Mouse (Mus musculus) forebrain, embryonic 15.5 days (tissue): ENCODE results near the gene Nyap2. TPM values are rescaled to one million over a fixed set of nuclear protein-coding genes. Genes with fewer than 3 reads are reported as not detected.
A peak's percentile ranks its signal among the peaks of the same experiment; 100 is the strongest.
"Not testable (repeated sequence)": the region's sequence is repeated elsewhere in the genome, so short reads cannot be mapped to it uniquely, and the experiment has no call there.

ENCODE experiments used
- ATAC-seq: fragments of 200-750 bp; cut with Nextera tagmentation; replicated peaks from 2 replicates; pipeline ENCODE4 v1.8.0; 2017; ENCODE audit warnings: mild to moderate bottlenecking, moderate TSS enrichment, moderate library complexity
- H3K27ac ChIP-seq: fragments of 300-500 bp; sonication (generic); replicated peaks from 2 replicates; pipeline ENCODE4 v1.5.1; 2015; ENCODE audit warnings: mild to moderate bottlenecking, inconsistent platforms
- H3K27me3 ChIP-seq: fragments of 300-500 bp; sonication (generic); 2 replicates; pipeline ENCODE4 v1.6.1; 2015; ENCODE audit warnings: inconsistent platforms
- H3K36me3 ChIP-seq: fragments of 300-500 bp; sonication (generic); 2 replicates; pipeline ENCODE4 v1.6.1; 2015; ENCODE audit warnings: mild to moderate bottlenecking, inconsistent platforms
- H3K4me1 ChIP-seq: fragments of 300-500 bp; sonication (generic); 2 replicates; pipeline ENCODE4 v1.6.1; 2015; ENCODE audit warnings: inconsistent platforms
- H3K4me2 ChIP-seq: fragments of 300-500 bp; sonication (generic); replicated peaks from 2 replicates; pipeline ENCODE4 v1.6.1; 2015; ENCODE audit warnings: mild to moderate bottlenecking, inconsistent platforms
- H3K4me3 ChIP-seq: fragments of 300-500 bp; sonication (generic); 2 replicates; pipeline ENCODE4 v1.5.1; 2015; ENCODE audit warnings: mild to moderate bottlenecking, inconsistent platforms
- H3K9ac ChIP-seq: fragments of 300-500 bp; sonication (generic); replicated peaks from 2 replicates; pipeline ENCODE4 v1.6.1; 2015; ENCODE audit warnings: mild to moderate bottlenecking, inconsistent platforms
- H3K9me3 ChIP-seq: fragments of 300-500 bp; sonication (generic); 2 replicates; pipeline ENCODE4 v1.6.1; 2016; ENCODE audit warnings: inconsistent platforms
- WGBS: fragments of 180-500 bp; shearing (Covaris S2); methylation state at CpG from one replicate; pipeline ENCODE4 v1.1.7; 2015; ENCODE audit warnings: mixed read lengths; 5-methylcytosine and 5-hydroxymethylcytosine counted together
- polyA plus RNA-seq: library from polyadenylated mRNA; unstranded; fragments of >200 nt; fragmentation: Nextera tagmentation; extraction: Ambion mirVana; gene quantifications from 2 replicates; pipeline ENCODE4 v1.2.1, GENCODE M21; 2015

Gene Nyap2
- polyA plus RNA-seq, 1 experiment from 2014 or later: 8.6 TPM

- Histone ChIP-seq H3K4me3 (no peak overlapping the region), H3K4me2 (no peak overlapping the region), H3K9ac (no peak overlapping the region), H3K36me3 (no peaks in the 10 kb centered on the region), H3K27ac (no peak overlapping the region), H3K4me1 (no peaks in the 10 kb centered on the region), H3K27me3 (no peaks in the 10 kb centered on the region), H3K9me3 (no peaks in the 10 kb centered on the region)
- 73% methylated on average over 4 of the region's 4 CpGs for WGBS
- no peak for ATAC-seq
Measured at GRCm38 (mm10) chr1:81211491-81211890, 134.7 kb downstream of the Nyap2 start.

DNA sequence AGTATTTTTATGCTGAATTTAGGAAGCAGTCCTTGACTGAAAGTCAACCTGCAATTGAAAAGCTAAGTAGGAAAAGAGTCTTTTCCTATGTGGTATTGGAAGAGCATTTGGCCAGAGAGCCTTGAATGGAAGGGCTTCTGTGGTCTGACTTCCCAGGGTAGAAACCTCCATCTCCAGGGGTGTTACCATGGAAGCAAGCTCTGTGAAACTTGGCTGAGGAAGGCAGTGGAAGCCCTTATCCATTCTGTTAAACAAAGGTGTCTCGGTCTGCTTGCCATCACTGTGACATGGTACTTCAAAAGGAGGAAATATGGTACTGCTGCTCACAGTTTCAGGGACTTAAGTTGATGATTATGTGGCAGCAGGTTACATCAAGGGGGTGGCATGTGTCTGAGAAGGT, 143.0 kb downstream of the Nyap2 start:
- no peaks in the 10 kb centered on the region for H3K9me3 ChIP-seq
- no peaks in the 10 kb centered on the region for H3K36me3 ChIP-seq
- no peak overlapping the region for H3K4me2 ChIP-seq
- no peak overlapping the region for H3K27ac ChIP-seq
- no peaks in the 10 kb centered on the region for H3K27me3 ChIP-seq
- no peaks in the 10 kb centered on the region for H3K4me1 ChIP-seq
- no peak overlapping the region for H3K4me3 ChIP-seq
- no peak for ATAC-seq
- no peak overlapping the region for H3K9ac ChIP-seq
- WGBS: 46% methylated on average over 1 of the region's 1 CpGs

GRCm38 (mm10) chr1:81231759-81232406, 155.1 kb downstream of the Nyap2 start:
- 5% methylated on average over 2 of the region's 2 CpGs for WGBS
- ATAC-seq: peak; percentile 43; the same call in 1 of the 2 replicates
- no peaks in the 10 kb centered on the region for H3K36me3 ChIP-seq

GRCm38 (mm10) chr1:81232407-81232789, 155.6 kb downstream of the Nyap2 start:
- H3K4me3 ChIP-seq, H3K4me2 ChIP-seq, H3K27ac ChIP-seq, H3K9me3 ChIP-seq, H3K4me1 ChIP-seq, H3K27me3 ChIP-seq, H3K36me3 ChIP-seq, H3K9ac ChIP-seq: not testable (repeated sequence)
- 0 out of 2 replicates have a peak, but pooled peaks have one; percentile 26 for ATAC-seq
- 26% methylated on average over 5 of the region's 5 CpGs for WGBS

More at GRCm38 (mm10) chr1:81231759-81232406, 155.1 kb downstream of the Nyap2 start:
- H3K9me3 ChIP-seq: no peaks in the 10 kb centered on the region
- H3K27me3 ChIP-seq: no peaks in the 10 kb centered on the region
- no peak overlapping the region for H3K4me2 ChIP-seq
- no peak overlapping the region for H3K4me3 ChIP-seq
- H3K9ac ChIP-seq: no peak overlapping the region
- no peaks in the 10 kb centered on the region for H3K4me1 ChIP-seq
- H3K27ac ChIP-seq: no peak overlapping the region

- H3K27ac ChIP-seq: no peak overlapping the region
- H3K27me3 ChIP-seq: no peaks in the 10 kb centered on the region
- no peak overlapping the region for H3K4me2 ChIP-seq
- no peaks in the 10 kb centered on the region for H3K9me3 ChIP-seq
- H3K4me3 ChIP-seq: no peak overlapping the region
- no peak overlapping the region for H3K9ac ChIP-seq
- H3K4me1 ChIP-seq: no peaks in the 10 kb centered on the region
- 26% methylated on average over 3 of the region's 3 CpGs for WGBS
- H3K36me3 ChIP-seq: no peaks in the 10 kb centered on the region
- no peak for ATAC-seq
Measured at GRCm38 (mm10) chr1:81248447-81249205, 171.9 kb downstream of the Nyap2 start.

GRCm38 (mm10) chr1:81250068-81250467, 173.3 kb downstream of the Nyap2 start:
- ATAC-seq: no peak
- no peaks in the 10 kb centered on the region for H3K27me3 ChIP-seq
- no peak overlapping the region for H3K9ac ChIP-seq
- H3K4me3 ChIP-seq: no peak overlapping the region
- no peaks in the 10 kb centered on the region for H3K9me3 ChIP-seq
- no peak overlapping the region for H3K4me2 ChIP-seq
- WGBS: 93% methylated on average over 11 of the region's 11 CpGs
- H3K27ac ChIP-seq: no peak overlapping the region
- H3K36me3 ChIP-seq: no peaks in the 10 kb centered on the region
- H3K4me1 ChIP-seq: no peaks in the 10 kb centered on the region

GRCm38 (mm10) chr1:81266441-81266840, 189.7 kb downstream of the Nyap2 start:
- Histone ChIP-seq H3K4me1 (no peaks in the 10 kb centered on the region), H3K4me3 (no peak overlapping the region), H3K36me3 (no peaks in the 10 kb centered on the region), H3K9me3 (no peaks in the 10 kb centered on the region), H3K27me3 (no peaks in the 10 kb centered on the region), H3K9ac (no peak overlapping the region), H3K27ac (no peak overlapping the region), H3K4me2 (no peak overlapping the region)
- 43% methylated on average over 3 of the region's 3 CpGs for WGBS
- ATAC-seq: 0 out of 2 replicates have a peak, but pooled peaks have one; percentile 46

DNA sequence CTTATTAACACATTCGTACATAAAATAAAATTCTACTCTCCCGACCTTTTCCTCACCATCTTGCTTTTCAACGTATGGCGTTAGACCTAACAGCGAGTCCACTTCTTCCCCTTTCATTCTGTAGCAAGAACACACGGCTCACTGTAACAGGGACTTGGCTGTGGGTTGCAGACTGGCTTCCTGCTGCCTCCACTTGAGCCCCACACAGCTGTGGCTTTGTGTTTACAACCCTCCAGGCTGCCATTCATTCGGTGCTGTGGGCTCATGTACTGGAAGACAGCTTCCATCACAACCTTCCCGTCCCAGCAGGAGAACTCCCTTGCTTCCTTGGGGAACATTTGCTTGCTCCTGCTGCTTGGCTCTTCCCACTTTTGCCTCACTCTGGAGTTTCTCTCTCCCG, 204.2 kb downstream of the Nyap2 start:
- Histone ChIP-seq H3K9ac (no peak overlapping the region), H3K9me3 (no peaks in the 10 kb centered on the region), H3K4me1 (no peaks in the 10 kb centered on the region), H3K4me3 (no peak overlapping the region), H3K27me3 (no peaks in the 10 kb centered on the region), H3K4me2 (no peak overlapping the region), H3K36me3 (no peaks in the 10 kb centered on the region), H3K27ac (peak overlapping the region; percentile 27; the same call in 1 of the 2 replicates)
- WGBS: 40% methylated on average over 9 of the region's 9 CpGs
- ATAC-seq: peak; percentile 55; the same call in 1 of the 2 replicates

DNA sequence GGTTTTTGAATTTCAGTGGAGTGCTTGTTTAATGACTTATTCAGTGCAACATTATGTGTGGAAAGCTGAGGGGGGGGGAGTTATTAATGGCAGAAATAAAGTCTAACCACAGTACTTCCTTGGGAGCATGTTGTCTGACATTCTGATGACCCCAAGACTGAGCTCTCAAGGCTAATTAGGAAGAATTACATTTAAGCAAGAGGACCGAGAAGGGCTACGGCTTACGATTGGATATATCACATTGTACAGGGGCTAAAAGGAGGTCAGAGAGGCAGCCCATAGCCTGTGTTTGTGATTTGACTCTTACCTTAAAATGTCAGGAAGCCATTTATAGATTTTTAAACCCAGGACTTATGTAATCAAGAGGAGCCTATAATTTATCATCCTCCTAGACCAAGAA, 208.9 kb downstream of the Nyap2 start:
- H3K9me3 ChIP-seq: no peaks in the 10 kb centered on the region
- H3K27ac ChIP-seq: no peak overlapping the region
- H3K4me1 ChIP-seq: no peaks in the 10 kb centered on the region; the same call in 1 of the 2 replicates
- 50% methylated on average over 3 of the region's 3 CpGs for WGBS
- no peak overlapping the region for H3K9ac ChIP-seq
- no peak overlapping the region for H3K4me2 ChIP-seq
- H3K27me3 ChIP-seq: no peaks in the 10 kb centered on the region
- no peaks in the 10 kb centered on the region for H3K36me3 ChIP-seq
- ATAC-seq: no peak
- no peak overlapping the region for H3K4me3 ChIP-seq

DNA sequence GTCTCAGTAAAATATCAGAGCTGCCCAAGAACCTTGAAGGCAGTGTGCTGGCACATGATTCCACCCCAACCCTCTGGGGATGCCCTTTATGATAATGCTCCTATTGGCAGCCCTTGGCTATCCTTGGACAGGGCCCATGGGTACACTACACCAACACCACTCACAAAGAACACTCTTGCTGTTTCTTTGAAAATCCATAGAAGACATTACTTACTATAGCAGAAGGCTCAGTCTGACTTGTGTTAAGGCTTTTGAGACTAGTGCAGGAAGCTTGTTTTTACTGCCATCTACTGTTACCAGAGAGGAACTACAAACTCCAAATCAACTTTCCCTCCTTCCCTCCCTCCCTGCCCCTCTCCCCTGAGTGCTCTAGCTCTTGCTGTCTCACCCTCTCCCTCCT, 210.3 kb downstream of the Nyap2 start:
- Histone ChIP-seq H3K4me2 (no peak overlapping the region), H3K36me3 (no peaks in the 10 kb centered on the region), H3K9ac (no peak overlapping the region), H3K9me3 (no peaks in the 10 kb centered on the region), H3K27me3 (no peaks in the 10 kb centered on the region), H3K27ac (peak overlapping the region; percentile 43; the same call in 1 of the 2 replicates), H3K4me3 (no peak overlapping the region), H3K4me1 (no peaks in the 10 kb centered on the region; the same call in 1 of the 2 replicates)
- peak; percentile 91 for ATAC-seq

DNA sequence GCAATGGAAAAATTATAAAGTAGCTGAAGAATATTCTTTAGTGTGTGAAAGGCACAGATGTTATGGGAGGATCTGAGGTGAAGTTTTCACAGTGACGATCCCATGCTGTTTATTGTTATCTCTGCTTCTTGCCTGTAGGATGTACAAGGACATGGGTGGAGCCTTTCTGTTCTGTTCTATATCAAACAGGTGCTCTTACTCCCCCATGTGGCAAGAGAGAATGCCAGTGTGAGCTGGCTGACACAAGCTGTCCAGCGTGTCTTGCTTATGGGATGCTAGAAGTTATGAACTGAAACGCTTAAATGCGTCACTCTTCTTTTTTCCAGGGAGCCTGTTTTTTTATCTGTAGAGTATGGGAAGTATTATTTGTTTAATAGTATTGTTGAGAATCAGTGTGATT, 224.0 kb downstream of the Nyap2 start:
- no peak for ATAC-seq
- H3K9ac ChIP-seq: no peak overlapping the region
- WGBS: 54% methylated on average over 4 of the region's 4 CpGs
- H3K9me3 ChIP-seq: no peaks in the 10 kb centered on the region
- H3K4me1 ChIP-seq: no peaks in the 10 kb centered on the region
- no peak overlapping the region for H3K4me3 ChIP-seq
- H3K27ac ChIP-seq: no peak overlapping the region
- H3K36me3 ChIP-seq: no peaks in the 10 kb centered on the region
- H3K4me2 ChIP-seq: no peak overlapping the region
- H3K27me3 ChIP-seq: no peaks in the 10 kb centered on the region

- Histone ChIP-seq H3K4me1 (no peaks in the 10 kb centered on the region), H3K27me3 (no peaks in the 10 kb centered on the region), H3K9ac (no peak overlapping the region), H3K36me3 (no peaks in the 10 kb centered on the region), H3K4me2 (no peak overlapping the region), H3K27ac (no peak overlapping the region), H3K9me3 (no peaks in the 10 kb centered on the region), H3K4me3 (no peak overlapping the region)
- ATAC-seq: peak; percentile 68
- 6% methylated on average over 2 of the region's 2 CpGs for WGBS
Measured at GRCm38 (mm10) chr1:81301661-81302060, 224.9 kb downstream of the Nyap2 start.
